Mouse (Mus musculus) frontal cortex, postnatal 25 days (tissue): ENCODE results near the gene Sept10.
A peak's percentile ranks its signal among the peaks of the same experiment; 100 is the strongest.

Experiments used
- DNase-seq, 2 experiments: peaks; one replicate each; pipeline ENCODE4 v3.0.0; 2022; ENCODE audit warnings: low spot score in 2 of 2

Sept10 gene

GRCm38 (mm10) chr10:59221473-59222270 is at the start of gene Sept10, which contains the start of gene Sowahc:
Gene Sept10, minus strand, starts transcription at chr10:59221847.
Gene Sowahc, plus strand, starts transcription at chr10:59221953.
- DNase-seq: peak; percentile 91 to 93

GRCm38 (mm10) chr10:59268754-59269153 is 47.1 kb upstream of the Sept10 start:
- no peak for DNase-seq

GRCm38 (mm10) chr10:59268109-59268508 is 46.5 kb upstream of the Sept10 start:
- DNase-seq: no peak

GRCm38 (mm10) chr10:59267275-59267674 is 45.6 kb upstream of the Sept10 start:
- no peak for DNase-seq

GRCm38 (mm10) chr10:59266097-59266496 is 44.5 kb upstream of the Sept10 start:
- DNase-seq: no peak

- DNase-seq: no peak
Observed at GRCm38 (mm10) chr10:59265674-59266073, 44.0 kb upstream of the Sept10 start.

- no peak for DNase-seq
Observed at GRCm38 (mm10) chr10:59265067-59265466, 43.4 kb upstream of the Sept10 start.

GRCm38 (mm10) chr10:59262979-59263378 is 41.3 kb upstream of the Sept10 start:
- DNase-seq: no peak

- no peak for DNase-seq
Observed at GRCm38 (mm10) chr10:59262021-59262420, 40.4 kb upstream of the Sept10 start.

- DNase-seq: no peak
Observed at GRCm38 (mm10) chr10:59261603-59262002, 40.0 kb upstream of the Sept10 start.

- no peak for DNase-seq
Observed at GRCm38 (mm10) chr10:59259572-59259971, 37.9 kb upstream of the Sept10 start.

GRCm38 (mm10) chr10:59256533-59256932 is 34.9 kb upstream of the Sept10 start:
- no peak for DNase-seq

- no peak for DNase-seq
Observed at GRCm38 (mm10) chr10:59253541-59254079, 32.0 kb upstream of the Sept10 start.

- no peak for DNase-seq
Observed at GRCm38 (mm10) chr10:59252396-59252795, 30.7 kb upstream of the Sept10 start.

GRCm38 (mm10) chr10:59251980-59252379 is 30.3 kb upstream of the Sept10 start:
- DNase-seq: no peak

GRCm38 (mm10) chr10:59250679-59251078 is 29.0 kb upstream of the Sept10 start:
- no peak for DNase-seq

GRCm38 (mm10) chr10:59249531-59249930 is 27.9 kb upstream of the Sept10 start:
- DNase-seq: no peak

GRCm38 (mm10) chr10:59241141-59241541 is 19.5 kb upstream of the Sept10 start:
- no peak for DNase-seq

- no peak for DNase-seq
Observed at GRCm38 (mm10) chr10:59237757-59238156, 16.1 kb upstream of the Sept10 start.

GRCm38 (mm10) chr10:59236486-59236885 is 14.8 kb upstream of the Sept10 start:
- DNase-seq: no peak

GRCm38 (mm10) chr10:59235847-59236246 is 14.2 kb upstream of the Sept10 start:
- DNase-seq: no peak

- no peak for DNase-seq
Observed at GRCm38 (mm10) chr10:59235227-59235626, 13.6 kb upstream of the Sept10 start.

GRCm38 (mm10) chr10:59229205-59229820 is 7.7 kb upstream of the Sept10 start:
- no peak for DNase-seq
